In genomic region chr8:105533439-105533838, GRCm38 (mm10) we compare ENCODE assay signal across 8 mouse cellular contexts. TPM values are rescaled to one million over a fixed set of nuclear protein-coding genes. Genes with fewer than 3 reads are reported as not detected.
DNase-seq lines count a peak whose midpoint lies in the region; ATAC-seq and TF ChIP-seq lines count a peak whose summit lies in the region.

No protein-coding gene starts in this region.

- no peak for TF ChIP-seq CTCF in heart, adult 2 months (IDR thresholded peaks at IDR 0.05)
- TF ChIP-seq CTCF in lung, postnatal 0 days (IDR thresholded peaks at IDR 0.05): 0 out of 2 replicates have a peak, but pooled peaks have one; percentile 2
- no peak for TF ChIP-seq CTCF in thymus, adult 2 months (IDR thresholded peaks at IDR 0.05; ENCODE audit: borderline replicate concordance, control insufficient read depth, extremely low read depth, insufficient read depth, low read length, poor library complexity)

- H3K4me1 ChIP-seq in heart, adult 2 months (ENCODE audit: control insufficient read depth, insufficient read depth, low read length): peaks cover 9% of the 10 kb centered on the region
- peaks cover 4% of the 10 kb centered on the region; the same call in 1 of the 2 replicates for H3K4me1 ChIP-seq in brown adipose tissue, adult 24 weeks (ENCODE audit: control insufficient read depth, insufficient read depth, insufficient read length, low read length)
- peaks cover 6% of the 10 kb centered on the region; the same call in 1 of the 2 replicates for H3K4me1 ChIP-seq in hindbrain, embryonic 15.5 days (replicated peaks)
- H3K4me1 ChIP-seq in lung, postnatal 0 days (ENCODE audit: insufficient read depth, low read depth, low read length): peaks cover 18% of the 10 kb centered on the region; the same call in 1 of the 2 replicates
- H3K4me1 ChIP-seq in thymus, adult 2 months (replicated peaks; ENCODE audit: control insufficient read depth, insufficient read depth, low read length): no peaks in the 10 kb centered on the region

- intact Hi-C loops in heart, adult 2 months (cut with DNase I): loop anchor here (1.0 to 2.0 kb wide), 3 partner anchors 17 to 50 kb away; no protein-coding TSS in a partner anchor

- H3K4me3 ChIP-seq in heart, adult 2 months: no peak overlapping the region
- H3K4me3 ChIP-seq in brown adipose tissue, adult 24 weeks (ENCODE audit: insufficient read depth, low read depth, low read length): no peak overlapping the region
- H3K4me3 ChIP-seq in hindbrain, embryonic 15.5 days: no peak overlapping the region
- no peak overlapping the region for H3K4me3 ChIP-seq in lung, postnatal 0 days (ENCODE audit: low read depth, low read length)
- H3K4me3 ChIP-seq in thymus, adult 2 months (ENCODE audit: control insufficient read depth, insufficient read depth, low read length): no peak overlapping the region

- no peak overlapping the region for H3K9ac ChIP-seq in heart, adult 2 months (ENCODE audit: low read depth, low read length)
- H3K9ac ChIP-seq in hindbrain, embryonic 15.5 days: no peak overlapping the region
- H3K9ac ChIP-seq in lung, postnatal 0 days (replicated peaks; ENCODE audit: low read depth): no peak overlapping the region

- no peaks in the 10 kb centered on the region for H3K9me3 ChIP-seq in hindbrain, embryonic 15.5 days
- H3K9me3 ChIP-seq in lung, postnatal 0 days (ENCODE audit: low read length): no peaks in the 10 kb centered on the region

- peak; percentile 50; the same call in 1 of the 2 replicates for ATAC-seq in hindbrain, embryonic 15.5 days (ENCODE audit: low FRiP score, low read depth)
- ATAC-seq in lung, postnatal 0 days: peak; percentile 93
- ATAC-seq in cerebellum, adult (ENCODE audit: insufficient number of reproducible peaks, low FRiP score, low TSS enrichment): no peak

- H3K4me2 ChIP-seq in hindbrain, embryonic 15.5 days: no peak overlapping the region
- H3K4me2 ChIP-seq in lung, postnatal 0 days (replicated peaks; ENCODE audit: low read depth, low read length): no peak overlapping the region

- WGBS in heart, adult 2 months: 8% methylated on average over 2 of the region's 2 CpGs
- 54% methylated on average over 2 of the region's 2 CpGs for WGBS in hindbrain, embryonic 15.5 days
- WGBS in lung, postnatal 0 days: 10% methylated on average over 2 of the region's 2 CpGs
- WGBS in thymus, adult 2 months: 44% methylated on average over 2 of the region's 2 CpGs

- H3K27ac ChIP-seq in heart, adult 2 months: peak overlapping the region; percentile 26; the same call in 1 of the 2 replicates
- 0 out of 2 replicates have a peak overlapping the region, but pooled peaks have one; percentile 2 for H3K27ac ChIP-seq in brown adipose tissue, adult 24 weeks (replicated peaks; ENCODE audit: low read depth, low read length)
- H3K27ac ChIP-seq in hindbrain, embryonic 15.5 days (replicated peaks): 0 out of 2 replicates have a peak overlapping the region, but pooled peaks have one; percentile 13
- peak overlapping the region; percentile 70 for H3K27ac ChIP-seq in lung, postnatal 0 days (ENCODE audit: low read length)
- no peak overlapping the region for H3K27ac ChIP-seq in thymus, adult 2 months (ENCODE audit: control insufficient read depth, insufficient read depth, low read length)

- no peak for DNase-seq in heart, adult 2 months
- no peak for DNase-seq in heart, postnatal 4 days
- peak; percentile 90 for DNase-seq in lung, postnatal 0 days (ENCODE audit: low spot score)
- DNase-seq in thymus, adult 2 months: no peak
- DNase-seq in urinary bladder, postnatal 14 days (ENCODE audit: low spot score): no peak

- peaks cover 7% of the 10 kb centered on the region for H3K36me3 ChIP-seq in heart, adult 2 months (ENCODE audit: control insufficient read depth, insufficient read depth, low read length)
- H3K36me3 ChIP-seq in hindbrain, embryonic 15.5 days: peaks cover 33% of the 10 kb centered on the region
- peaks cover 25% of the 10 kb centered on the region; the same call in 1 of the 2 replicates for H3K36me3 ChIP-seq in lung, postnatal 0 days (ENCODE audit: insufficient read depth, low read length)
- H3K36me3 ChIP-seq in thymus, adult 2 months (ENCODE audit: control insufficient read depth, insufficient read depth, low read length): peaks cover 32% of the 10 kb centered on the region; the same call in 1 of the 2 replicates

- no peaks in the 10 kb centered on the region for H3K79me2 ChIP-seq in heart, adult 2 months (replicated peaks; ENCODE audit: control insufficient read depth, insufficient read depth, low read length)

- no peaks in the 10 kb centered on the region for H3K27me3 ChIP-seq in heart, adult 2 months (ENCODE audit: control insufficient read depth, insufficient read depth, low read length)
- H3K27me3 ChIP-seq in hindbrain, embryonic 15.5 days: no peaks in the 10 kb centered on the region
- H3K27me3 ChIP-seq in lung, postnatal 0 days (replicated peaks; ENCODE audit: insufficient read depth, low read length): no peaks in the 10 kb centered on the region
- no peaks in the 10 kb centered on the region for H3K27me3 ChIP-seq in thymus, adult 2 months (ENCODE audit: control insufficient read depth, insufficient read depth, low read length)

- TF ChIP-seq EP300 in heart, adult 2 months (IDR thresholded peaks at IDR 0.05; ENCODE audit: insufficient read depth, low read depth, low read length): no peak
- TF ChIP-seq EP300 in lung, postnatal 0 days (IDR thresholded peaks at IDR 0.05): no peak

- TF ChIP-seq POLR2A in heart, adult 2 months (IDR thresholded peaks at IDR 0.05; ENCODE audit: insufficient read depth, low read depth, low read length): no peak
- TF ChIP-seq POLR2A in thymus, adult 2 months (IDR thresholded peaks at IDR 0.05; ENCODE audit: control insufficient read depth, extremely low read depth, insufficient read depth, low read length, poor library complexity): no peak

RNA-seq across cellular contexts. Expression of gene Hsd11b2, which starts 14.9 kb away (rescaled TPM):
- under 1 TPM in 1 of 2 experiments, not detected in 1; 0.23 TPM for total RNA-seq in heart, adult 2 months (2021)
- 0.08 and 0.32 TPM in 2 replicates for polyA plus RNA-seq in heart, adult 2 months (2012; rRNA removed)
- under 1 TPM; 0.43 to 0.52 TPM for total RNA-seq in heart, postnatal 4 days (2021)
- not detected in 2 replicates for polyA plus RNA-seq in brown adipose tissue, adult 24 weeks (2012; ENCODE audit: insufficient read depth, insufficient read length, missing spikeins)
- polyA plus RNA-seq in hindbrain, embryonic 15.5 days (2015; fragmentation: Nextera tagmentation; extraction: Ambion mirVana): 7.2 and 9.7 TPM in 2 replicates
- polyA plus RNA-seq in lung, postnatal 0 days (2015; fragmentation: Nextera tagmentation; extraction: Ambion mirVana): 1.8 and 2.9 TPM in 2 replicates
- 0.46 and 0.90 TPM in 2 replicates for polyA plus RNA-seq in thymus, adult 2 months (2012; rRNA removed)

RNA-seq across cellular contexts. Expression of gene Atp6v0d1, which starts 32.4 kb away (rescaled TPM):
- total RNA-seq in heart, adult 2 months (2021): 10 to 100 TPM; 46.4 to 48.9 TPM
- 61.7 and 69.0 TPM in 2 replicates for polyA plus RNA-seq in heart, adult 2 months (2012; rRNA removed)
- total RNA-seq in heart, postnatal 4 days (2021): 10 to 100 TPM; 58.2 to 59.5 TPM
- polyA plus RNA-seq in brown adipose tissue, adult 24 weeks (2012; ENCODE audit: insufficient read depth, insufficient read length, missing spikeins): 52.7 and 65.1 TPM in 2 replicates
- 222 and 231 TPM in 2 replicates for polyA plus RNA-seq in hindbrain, embryonic 15.5 days (2015; fragmentation: Nextera tagmentation; extraction: Ambion mirVana)
- 141 and 146 TPM in 2 replicates for polyA plus RNA-seq in lung, postnatal 0 days (2015; fragmentation: Nextera tagmentation; extraction: Ambion mirVana)
- 112 and 119 TPM in 2 replicates for polyA plus RNA-seq in thymus, adult 2 months (2012; rRNA removed)

RNA-seq across cellular contexts. Expression of gene Zdhhc1, which starts 36.7 kb away (rescaled TPM):
- total RNA-seq in heart, adult 2 months (2021): 10 to 100 TPM; 13.0 to 13.3 TPM
- polyA plus RNA-seq in heart, adult 2 months (2012; rRNA removed): 37.5 and 40.5 TPM in 2 replicates
- 10 to 100 TPM; 14.6 to 15.9 TPM for total RNA-seq in heart, postnatal 4 days (2021)
- polyA plus RNA-seq in brown adipose tissue, adult 24 weeks (2012; ENCODE audit: insufficient read depth, insufficient read length, missing spikeins): 8.7 and 10.2 TPM in 2 replicates
- 39.8 and 41.9 TPM in 2 replicates for polyA plus RNA-seq in hindbrain, embryonic 15.5 days (2015; fragmentation: Nextera tagmentation; extraction: Ambion mirVana)
- polyA plus RNA-seq in lung, postnatal 0 days (2015; fragmentation: Nextera tagmentation; extraction: Ambion mirVana): 40.6 and 41.7 TPM in 2 replicates
- polyA plus RNA-seq in thymus, adult 2 months (2012; rRNA removed): 22.3 and 23.5 TPM in 2 replicates
